Mouse (Mus musculus) right cerebral cortex, postnatal 4 days (tissue): Measurements from ENCODE around the gene Rcn2.
A peak's percentile ranks its signal among the peaks of the same experiment; 100 is the strongest.
"Not testable (repeated sequence)": the region's sequence is repeated elsewhere in the genome, so short reads cannot be mapped to it uniquely, and the experiment has no call there.

Experiments
- DNase-seq: peaks from one replicate; pipeline ENCODE4 v3.0.0-alpha.2; 2022

Gene Rcn2

GRCm38 (mm10) chr9:56041372-56042180 lies at the start of gene Rcn2:
TSS of gene Rcn2 (plus strand) at chr9:56041845.
- DNase-seq = peak; percentile 94

DNA sequence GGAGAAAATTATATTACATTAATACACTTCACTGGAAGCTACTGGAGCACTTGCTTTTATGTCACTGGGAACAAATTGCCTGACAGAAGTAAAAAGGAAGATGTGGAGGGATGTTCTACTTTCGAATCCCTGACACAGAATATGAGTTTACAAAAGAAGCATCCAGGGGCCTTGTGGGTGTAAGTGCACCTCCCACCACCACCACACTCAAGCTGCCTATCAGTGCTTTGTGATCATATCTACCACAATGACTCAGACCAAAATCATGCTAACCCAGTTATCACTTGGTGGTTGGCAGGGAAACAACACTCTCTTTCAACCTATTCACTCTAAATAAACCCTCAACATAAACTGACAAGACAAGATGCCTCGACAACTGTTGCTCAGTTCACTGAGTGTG lies 37.0 kb upstream of the Rcn2 start:
- DNase-seq = not testable (repeated sequence)

- DNase-seq = no peak
Measured at GRCm38 (mm10) chr9:56010450-56010849, 31.2 kb upstream of the Rcn2 start, which contains the start of gene 4930563M21Rik. TSS of gene 4930563M21Rik (minus strand) at chr9:56010550.

GRCm38 (mm10) chr9:56024772-56025171 lies 16.9 kb upstream of the Rcn2 start:
- no peak for DNase-seq

DNA sequence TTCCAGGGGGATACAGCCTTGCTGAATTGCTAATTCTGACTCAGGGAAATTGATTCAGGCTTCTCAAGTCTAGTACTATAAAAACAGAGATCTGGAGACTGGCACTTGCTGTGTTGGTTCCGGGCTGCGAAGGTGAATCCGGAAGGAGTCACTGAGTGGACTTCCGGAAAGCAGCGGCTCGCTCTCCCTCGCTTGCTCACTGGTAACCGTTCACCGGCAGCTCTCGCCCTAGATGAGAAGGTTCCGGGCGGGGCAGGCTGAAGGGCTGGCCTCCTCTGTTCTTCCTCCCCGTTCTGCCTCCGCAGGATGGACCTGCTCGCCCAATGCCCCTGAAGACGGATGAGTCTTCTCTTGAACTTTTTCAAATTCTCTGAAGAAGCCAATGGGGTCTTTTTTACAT lies 14.4 kb upstream of the Rcn2 start:
- no peak for DNase-seq

- DNase-seq = no peak
Measured at GRCm38 (mm10) chr9:56032219-56032618, 9.4 kb upstream of the Rcn2 start.

- DNase-seq = peak; percentile 61
Measured at GRCm38 (mm10) chr9:56042181-56042621, 556 bp downstream of the Rcn2 start.

DNA sequence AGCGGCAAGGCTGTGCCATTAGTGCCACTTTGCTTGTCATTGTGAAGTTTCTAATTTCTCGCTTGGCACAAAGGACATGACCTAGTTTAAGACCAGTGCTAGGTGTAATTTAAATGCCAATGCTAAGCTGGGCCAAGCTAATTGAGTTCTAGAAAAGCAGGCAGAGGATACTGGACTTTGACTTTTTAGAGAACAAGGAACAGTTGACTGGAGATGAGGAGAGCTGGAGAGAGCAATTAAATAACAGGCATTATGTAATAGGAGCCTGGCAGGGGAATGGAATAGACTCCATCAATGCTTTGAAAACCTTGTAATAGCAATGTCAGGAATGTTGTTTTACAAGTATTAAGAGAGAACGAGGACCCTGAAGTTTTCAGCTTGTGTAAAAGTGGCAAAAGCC lies 12.2 kb downstream of the Rcn2 start:
- DNase-seq = no peak

DNA sequence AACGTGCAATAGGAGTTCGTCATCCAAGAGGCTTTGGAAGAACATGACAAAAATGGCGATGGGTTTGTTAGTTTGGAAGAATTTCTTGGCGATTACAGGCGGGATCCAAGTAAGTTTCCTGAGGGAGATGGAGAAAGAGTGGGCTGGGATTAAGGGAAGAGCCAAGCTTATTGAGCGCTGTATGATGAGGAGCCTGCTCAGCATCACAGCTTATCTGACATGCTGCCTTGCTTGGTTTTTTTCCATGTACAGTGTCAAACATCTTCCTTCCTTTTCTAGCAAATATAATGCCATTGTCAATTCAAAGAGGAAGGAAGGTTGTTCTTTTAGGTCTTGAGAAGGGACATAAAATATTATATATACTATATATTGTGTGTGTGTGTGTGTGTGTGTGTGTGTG lies 14.5 kb downstream of the Rcn2 start:
- no peak for DNase-seq

DNA sequence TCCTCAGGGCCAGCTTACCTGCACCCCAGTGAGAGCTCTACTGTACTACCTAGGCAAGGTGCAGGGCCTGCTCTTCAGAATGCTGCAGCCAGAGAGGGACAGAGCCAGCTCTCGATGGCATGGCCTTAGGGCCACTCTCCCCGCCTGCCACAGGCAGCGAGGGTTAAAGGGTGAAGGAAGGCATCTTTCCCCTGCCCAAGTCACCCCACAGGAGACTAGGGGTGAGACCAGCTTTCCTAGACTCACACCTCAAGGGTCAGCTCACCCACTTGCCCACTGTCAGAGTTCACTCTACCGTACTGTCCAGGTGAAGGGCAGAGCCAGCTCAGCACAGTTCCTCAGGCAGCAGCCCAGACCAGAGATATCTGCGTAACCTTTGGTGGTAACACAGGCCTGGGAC lies 20.7 kb downstream of the Rcn2 start:
- DNase-seq = no peak

- DNase-seq = no peak
Measured at GRCm38 (mm10) chr9:56065011-56065410, 23.4 kb downstream of the Rcn2 start.

- no peak for DNase-seq
Measured at GRCm38 (mm10) chr9:56067964-56068363, 26.3 kb downstream of the Rcn2 start.

- DNase-seq = no peak
Measured at GRCm38 (mm10) chr9:56068630-56069029, 27.0 kb downstream of the Rcn2 start.

DNA sequence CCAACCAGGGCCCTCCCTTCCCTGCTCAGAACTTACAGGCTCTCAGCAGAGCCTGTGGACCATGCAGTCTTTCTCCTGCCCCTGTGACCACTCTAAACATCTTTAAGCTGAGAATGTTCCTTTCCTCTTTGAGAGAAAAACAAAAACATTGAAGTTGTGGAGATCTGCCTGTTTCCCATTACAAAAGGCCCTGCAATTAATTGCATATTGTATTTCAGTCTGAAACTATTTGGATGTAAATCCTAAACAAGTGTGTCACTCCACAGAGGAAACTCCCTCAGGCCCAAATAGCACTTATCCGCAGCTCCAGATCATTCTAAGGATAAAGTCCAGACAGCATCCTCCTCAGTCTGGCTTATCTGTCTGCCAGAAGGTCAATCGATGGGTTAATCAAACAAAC lies 31.2 kb downstream of the Rcn2 start:
- DNase-seq = no peak

GRCm38 (mm10) chr9:56074863-56075262 lies 33.2 kb downstream of the Rcn2 start:
- DNase-seq = no peak

- DNase-seq = peak; percentile 14
Measured at GRCm38 (mm10) chr9:56075264-56075663, 33.6 kb downstream of the Rcn2 start.

DNA sequence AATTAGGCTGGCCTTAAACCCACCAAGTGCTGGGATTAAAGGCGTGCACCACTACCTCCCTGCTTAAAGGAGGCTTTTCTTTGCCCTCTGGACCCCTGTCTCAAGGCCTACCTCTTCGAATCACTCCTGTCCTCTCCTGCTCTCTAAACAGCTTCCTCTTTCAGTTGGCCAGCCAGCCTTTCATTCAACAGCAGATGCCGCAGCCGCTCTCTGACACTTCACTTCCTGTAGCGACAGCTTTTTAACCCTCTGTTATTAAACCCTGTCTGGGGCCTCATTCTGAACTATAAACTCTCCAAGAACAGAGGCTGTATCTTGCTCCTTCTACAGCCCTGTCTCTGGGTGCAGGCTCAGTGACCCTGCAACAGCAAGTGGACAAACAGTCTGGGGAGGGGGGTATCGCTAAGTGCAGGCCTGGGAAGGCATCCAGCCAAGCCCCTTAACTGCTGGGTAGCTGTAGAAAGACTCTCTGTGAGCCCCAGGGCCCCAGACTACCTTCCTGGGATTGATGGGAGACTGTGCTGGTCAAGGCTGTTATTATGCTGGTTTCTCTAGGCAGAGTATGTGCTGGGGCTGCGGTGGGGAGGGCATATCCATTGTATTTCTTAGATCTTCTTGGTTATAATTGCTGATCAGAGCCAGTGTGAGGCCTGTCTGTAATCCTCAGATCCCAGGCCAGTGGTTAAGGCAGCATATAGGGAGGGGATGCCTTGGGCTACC lies 34.4 kb downstream of the Rcn2 start:
- DNase-seq = peak; percentile 12

DNA sequence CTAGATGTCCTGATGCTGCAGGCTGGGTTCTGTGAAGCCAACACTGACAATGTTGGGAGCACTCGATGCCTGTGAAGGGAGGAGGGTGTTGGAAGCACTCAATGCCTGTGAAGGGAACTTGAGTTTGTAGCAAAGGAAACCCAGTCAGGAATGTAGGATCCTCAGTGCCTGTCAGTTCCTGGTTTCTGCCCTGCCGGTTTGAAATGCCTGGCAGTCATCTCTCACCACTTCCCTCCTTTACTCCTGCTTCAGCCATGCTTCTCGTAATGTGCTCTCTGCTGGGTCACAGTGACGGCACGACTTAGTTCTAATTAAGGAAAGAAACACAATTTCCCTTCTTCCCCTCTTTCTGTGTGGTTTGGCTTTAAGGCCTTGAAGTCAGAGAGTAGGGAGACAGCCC lies 37.9 kb downstream of the Rcn2 start:
- no peak for DNase-seq

GRCm38 (mm10) chr9:56086524-56086923 lies 44.9 kb downstream of the Rcn2 start:
- DNase-seq = no peak

DNA sequence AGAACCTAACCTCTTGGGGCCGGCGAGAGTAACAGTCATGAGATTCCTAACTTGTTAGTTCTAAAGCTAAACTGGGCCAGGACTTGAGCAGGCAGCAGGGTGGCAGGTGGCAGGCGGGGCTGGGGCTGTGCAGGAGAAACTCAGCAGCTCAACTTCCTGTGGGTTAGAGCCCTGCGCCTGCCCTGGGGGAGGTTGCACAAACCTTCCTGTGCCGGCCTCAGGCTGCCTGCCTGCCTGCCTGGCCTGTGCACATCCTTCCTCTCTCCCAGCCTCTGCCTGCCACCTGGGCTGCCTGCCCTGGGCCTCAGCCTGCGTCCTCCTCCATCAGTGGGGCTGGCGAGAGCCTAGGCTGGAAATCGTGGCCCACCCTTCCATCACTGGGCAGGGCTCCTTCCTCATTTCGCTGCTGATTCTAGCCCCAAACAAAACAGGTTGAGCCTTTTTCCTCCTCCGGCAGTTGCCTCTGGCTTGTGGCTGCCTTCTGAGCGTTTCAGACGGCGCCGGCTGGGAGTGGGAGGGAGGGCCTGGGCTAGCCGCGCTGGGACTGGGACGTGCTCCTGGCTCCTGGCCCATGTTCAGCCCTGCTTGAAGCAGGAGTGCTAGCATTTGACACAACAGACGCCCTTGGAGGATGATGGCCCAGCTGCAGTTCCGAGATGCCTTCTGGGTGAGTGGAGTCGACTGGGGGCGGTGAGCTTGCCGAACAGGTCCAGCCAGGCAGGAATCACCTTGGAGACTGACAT lies 48.3 kb downstream of the Rcn2 start, which contains the start of gene Pstpip1:
TSS of gene Pstpip1 (plus strand) at position 185 of the 743 bp plus-strand sequence.
- peak; percentile 68 for DNase-seq

DNA sequence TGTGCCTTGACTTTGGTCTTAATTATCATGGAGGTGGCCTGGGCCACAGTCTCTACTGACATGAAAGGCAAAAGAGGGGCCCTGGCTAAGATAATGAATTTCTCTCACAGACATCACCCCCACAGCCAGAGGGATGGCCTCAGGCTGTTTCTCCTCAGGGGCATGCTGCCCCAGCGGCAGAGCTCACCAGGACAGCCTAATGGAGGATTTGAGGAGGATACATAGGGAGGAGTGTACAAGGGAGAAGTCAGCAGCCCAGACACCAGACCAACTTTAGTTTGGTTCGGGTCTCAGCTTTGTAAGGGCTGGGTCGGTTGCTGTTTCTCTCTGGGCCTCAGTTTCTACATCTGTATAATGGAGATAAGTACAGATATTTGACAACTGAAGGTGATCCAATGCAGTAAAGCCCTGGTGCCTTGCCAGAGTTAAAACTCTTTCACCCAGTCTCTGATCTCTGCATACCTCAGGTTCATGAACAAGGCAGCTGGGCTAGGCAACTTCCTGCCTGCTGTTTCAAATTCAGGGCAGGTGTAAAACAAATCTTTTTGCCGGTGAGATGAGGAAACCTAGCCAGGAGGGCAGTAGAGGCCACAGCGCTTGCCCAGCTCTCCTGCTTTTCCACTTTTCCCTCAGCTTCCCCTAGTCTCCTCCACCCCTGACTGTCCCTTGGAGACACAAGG lies 49.0 kb downstream of the Rcn2 start:
- no peak for DNase-seq

- DNase-seq = no peak
Measured at GRCm38 (mm10) chr9:56092102-56092501, 50.5 kb downstream of the Rcn2 start.
